Mouse (Mus musculus) midbrain, embryonic 14.5 days (tissue): Measurements from ENCODE around the gene Gjd3. TPM values are rescaled to one million over a fixed set of nuclear protein-coding genes. Genes with fewer than 3 reads are reported as not detected.

ENCODE experiments used
- polyA plus RNA-seq: library from polyadenylated mRNA; unstranded; fragments of >200 nt; fragmentation: Nextera tagmentation; extraction: Ambion mirVana; gene quantifications from 2 replicates; pipeline ENCODE4 v1.2.1, GENCODE M21; 2014

Gene Gjd3
- polyA plus RNA-seq, 1 experiment from 2014 or later: 0.70 TPM

Other genes starting within 250 kb of the Gjd3 start
- 175 and 194 TPM in 2 replicates for gene Thra, start 242.4 kb downstream of the Gjd3 start, polyA plus RNA-seq
- gene Nr1d1, start 207.7 kb downstream of the Gjd3 start, polyA plus RNA-seq: 3.0 TPM in 2 replicates
- gene Msl1, start 187.5 kb downstream of the Gjd3 start, polyA plus RNA-seq: 25.0 and 35.9 TPM in 2 replicates
- gene Casc3, start 178.1 kb downstream of the Gjd3 start, polyA plus RNA-seq: 46.6 and 57.3 TPM in 2 replicates
- gene Rapgefl1, start 146.2 kb downstream of the Gjd3 start, polyA plus RNA-seq: 8.8 and 9.6 TPM in 2 replicates
- 5.4 and 6.1 TPM in 2 replicates for gene Wipf2, start 119.4 kb downstream of the Gjd3 start, polyA plus RNA-seq
- 2.5 and 5.6 TPM in 2 replicates for gene Cdc6, start 75.2 kb downstream of the Gjd3 start, polyA plus RNA-seq
- gene Rara, start 55.2 kb downstream of the Gjd3 start, polyA plus RNA-seq: 8.8 and 11.0 TPM in 2 replicates
- gene Top2a, start 41.2 kb upstream of the Gjd3 start, polyA plus RNA-seq: 24.9 and 67.9 TPM in 2 replicates
- 55.0 and 111 TPM in 2 replicates for gene Igfbp4, start 58.2 kb upstream of the Gjd3 start, polyA plus RNA-seq
- gene Tns4, start 106.3 kb upstream of the Gjd3 start, polyA plus RNA-seq: 0.22 TPM in 1 of 2 replicates, not detected in the other
- gene Ccr7, start 172.1 kb upstream of the Gjd3 start, polyA plus RNA-seq: 0.45 TPM in 1 of 2 replicates, not detected in the other
- 173 and 222 TPM in 2 replicates for gene Smarce1, start 248.0 kb upstream of the Gjd3 start, polyA plus RNA-seq